Mouse (Mus musculus): ENCODE results near the gene Gm4175. TPM values are rescaled to one million over a fixed set of nuclear protein-coding genes. Genes with fewer than 3 reads are reported as not detected.

Gene Gm4175
- polyA plus RNA-seq (2014; fragmentation: Illumina TruSeq; extraction: RNeasy Lipid Tissue Mini Kit (QIAGEN cat#74804); ENCODE audit: low read depth, low replicate concordance) = not detected

DNA sequence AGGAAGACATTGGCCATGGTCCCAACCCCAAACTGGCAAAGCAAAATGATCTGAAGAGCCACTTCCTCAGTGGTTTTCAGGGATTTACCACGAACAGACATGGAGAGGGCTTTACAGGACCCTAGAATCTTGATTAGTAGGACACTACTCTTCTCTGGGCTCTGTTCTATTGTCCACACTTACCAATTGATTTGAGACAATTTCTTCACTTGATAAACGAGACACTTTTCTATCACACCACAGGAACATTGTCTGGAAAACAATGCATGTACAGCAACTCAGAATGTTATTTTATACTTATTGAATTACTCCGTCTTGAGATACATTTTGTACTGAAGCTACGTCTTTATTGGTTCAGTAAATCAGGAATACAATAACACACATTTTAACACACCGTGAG, at the start of gene Gm4175:
Gene Gm4175 (minus strand): TSS at position 101 of the 400 bp plus-strand sequence.

DNA sequence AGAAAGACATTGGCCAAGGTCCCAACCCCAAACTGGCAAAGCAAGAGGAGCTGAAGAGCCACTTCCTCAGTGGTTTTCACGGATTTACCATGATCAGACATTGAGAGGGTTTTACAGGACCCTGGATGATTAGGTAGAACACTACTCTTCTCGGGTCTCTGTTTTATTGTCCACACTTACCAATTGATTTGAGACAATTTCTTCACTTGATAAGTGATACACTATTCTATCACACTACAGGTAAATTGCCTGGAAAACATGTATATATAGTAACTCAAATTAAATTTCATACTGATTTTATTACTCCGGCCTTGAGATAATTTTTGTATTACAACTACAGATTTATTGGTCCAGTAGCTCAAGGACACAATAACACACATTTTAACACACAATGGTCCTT, 35.4 kb upstream of the Gm4175 start, which contains the start of gene Gm4177:
Gene Gm4177 (minus strand): TSS at position 101 of the 400 bp plus-strand sequence.

Other genes starting within 250 kb of the Gm4175 start
- not detected for gene Vmn1r130, start 249.7 kb downstream of the Gm4175 start, polyA plus RNA-seq (2014; fragmentation: Illumina TruSeq; extraction: RNeasy Lipid Tissue Mini Kit (QIAGEN cat#74804); ENCODE audit: low read depth, low replicate concordance)
- not detected for gene Vmn1r131, start 215.4 kb downstream of the Gm4175 start, polyA plus RNA-seq (2014; fragmentation: Illumina TruSeq; extraction: RNeasy Lipid Tissue Mini Kit (QIAGEN cat#74804); ENCODE audit: low read depth, low replicate concordance)
- gene Vmn1r132, start 147.4 kb downstream of the Gm4175 start, polyA plus RNA-seq (2014; fragmentation: Illumina TruSeq; extraction: RNeasy Lipid Tissue Mini Kit (QIAGEN cat#74804); ENCODE audit: low read depth, low replicate concordance) = not detected
- not detected for gene Gm4177, start 35.3 kb upstream of the Gm4175 start, polyA plus RNA-seq (2014; fragmentation: Illumina TruSeq; extraction: RNeasy Lipid Tissue Mini Kit (QIAGEN cat#74804); ENCODE audit: low read depth, low replicate concordance)
- not detected for gene Vmn1r135, start 70.9 kb upstream of the Gm4175 start, polyA plus RNA-seq (2014; fragmentation: Illumina TruSeq; extraction: RNeasy Lipid Tissue Mini Kit (QIAGEN cat#74804); ENCODE audit: low read depth, low replicate concordance)
- gene Gm5725, start 82.8 kb upstream of the Gm4175 start, polyA plus RNA-seq (2014; fragmentation: Illumina TruSeq; extraction: RNeasy Lipid Tissue Mini Kit (QIAGEN cat#74804); ENCODE audit: low read depth, low replicate concordance) = not detected
- gene Gm5891, start 159.8 kb upstream of the Gm4175 start, polyA plus RNA-seq (2014; fragmentation: Illumina TruSeq; extraction: RNeasy Lipid Tissue Mini Kit (QIAGEN cat#74804); ENCODE audit: low read depth, low replicate concordance) = not detected
- not detected for gene Vmn1r137, start 233.1 kb upstream of the Gm4175 start, polyA plus RNA-seq (2014; fragmentation: Illumina TruSeq; extraction: RNeasy Lipid Tissue Mini Kit (QIAGEN cat#74804); ENCODE audit: low read depth, low replicate concordance)